Mouse (Mus musculus) liver, embryonic 14.5 days (tissue): Measurements from ENCODE around the gene Ptpn13.

Experiments used
- CTCF ChIP-seq: IDR thresholded peaks from 2 replicates; pipeline ENCODE4 v1.5.1; 2016; ENCODE audit warnings: antibody characterized with exemption, low read depth, control low read depth
- EP300 ChIP-seq: IDR thresholded peaks from 2 replicates; pipeline ENCODE4 v1.6.1; 2016; ENCODE audit warnings: antibody characterized with exemption, low read depth

DNA sequence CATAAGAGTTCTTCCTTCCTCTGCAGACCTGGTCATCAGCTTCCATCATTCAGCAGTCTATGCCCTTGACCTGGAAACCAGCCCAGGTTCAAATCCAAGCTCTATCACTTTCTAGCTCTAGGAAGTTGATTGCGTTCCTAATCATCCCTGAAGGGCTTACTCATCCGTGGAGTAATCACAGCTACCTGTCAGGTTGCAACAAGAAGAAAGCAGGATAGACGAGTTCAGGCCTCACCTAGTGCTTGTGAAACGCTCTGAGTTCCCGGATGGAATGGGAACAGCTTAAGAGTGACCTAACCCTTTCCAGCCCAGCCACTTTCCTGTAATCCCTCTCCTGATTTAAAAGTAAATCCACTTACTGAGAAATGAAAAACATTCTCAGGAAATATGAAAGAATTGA lies 185.2 kb downstream of the Ptpn13 start:
- TF ChIP-seq CTCF (no peak), EP300 (no peak)
